Mouse (Mus musculus) hindbrain, postnatal 0 days (tissue): ENCODE measurements at regions not wholly inside any gene's neighbourhood (a gene's known extent, or its start where the extent isn't known, plus 50 kb on each side); places are given as distances from the start of the nearest gene placed in this dataset.
"Not testable (repeated sequence)": the region's sequence is repeated elsewhere in the genome, so short reads cannot be mapped to it uniquely, and the experiment has no call there.

Experiments used
- ATAC-seq: fragments of 200-750 bp; cut with Nextera tagmentation; 2 replicates; pipeline ENCODE4 v1.8.0; 2017; ENCODE audit warnings: mild to moderate bottlenecking, moderate TSS enrichment, moderate library complexity
- DNase-seq: peaks from one replicate; pipeline ENCODE4 v3.0.0-alpha.2; 2015; ENCODE audit warnings: low spot score
- H3K27ac ChIP-seq: fragments of 300-500 bp; sonication (generic); 2 replicates; pipeline ENCODE4 v1.5.1; 2014; ENCODE audit warnings: mild to moderate bottlenecking
- H3K27me3 ChIP-seq: fragments of 300-500 bp; sonication (generic); 2 replicates; pipeline ENCODE4 v1.6.1; 2014; ENCODE audit warnings: low read length, mixed read lengths; ENCODE audit not compliant: insufficient read depth
- H3K36me3 ChIP-seq: fragments of 300-500 bp; sonication (generic); 2 replicates; pipeline ENCODE4 v1.6.1; 2014; ENCODE audit warnings: low read length, mixed read lengths; ENCODE audit not compliant: insufficient read depth
- H3K4me1 ChIP-seq: fragments of 300-500 bp; sonication (generic); 2 replicates; pipeline ENCODE4 v1.6.1; 2014; ENCODE audit warnings: antibody characterized with exemption, low read length, mixed read lengths; ENCODE audit not compliant: insufficient read depth
- H3K4me2 ChIP-seq: fragments of 300-500 bp; sonication (generic); 2 replicates; pipeline ENCODE4 v1.6.1; 2014; ENCODE audit warnings: low read depth, mild to moderate bottlenecking, low read length, moderate library complexity, mixed read lengths
- H3K4me3 ChIP-seq: fragments of 300-500 bp; sonication (generic); 2 replicates; pipeline ENCODE4 v1.5.1; 2014; ENCODE audit warnings: low read length
- H3K9ac ChIP-seq: fragments of 300-500 bp; sonication (generic); replicated peaks from 2 replicates; pipeline ENCODE4 v1.6.1; 2014; ENCODE audit warnings: mild to moderate bottlenecking, low read length, moderate library complexity, mixed read lengths
- H3K9me3 ChIP-seq: fragments of 300-500 bp; sonication (generic); 2 replicates; pipeline ENCODE4 v1.6.1; 2016; ENCODE audit warnings: low read length, mixed read lengths
- CTCF ChIP-seq: IDR thresholded peaks from 2 replicates; pipeline ENCODE4 v1.5.1; 2016; ENCODE audit warnings: antibody characterized with exemption, control low read depth, low read depth
- WGBS: fragments of 180-500 bp; shearing (Covaris S2); extraction: QIAGEN DNeasy Blood & Tissue Kit; methylation state at CpG from one replicate; pipeline ENCODE4 v1.1.7; 2014; 5-methylcytosine and 5-hydroxymethylcytosine counted together

- no peak overlapping the region for H3K4me3 ChIP-seq
- H3K27ac ChIP-seq = no peak overlapping the region
- no peaks in the 10 kb centered on the region for H3K36me3 ChIP-seq
- 84% methylated on average over 1 of the region's 1 CpGs for WGBS
- no peak overlapping the region for H3K9ac ChIP-seq
- no peaks in the 10 kb centered on the region for H3K27me3 ChIP-seq
- DNase-seq = no peak
- no peak overlapping the region for H3K4me2 ChIP-seq
- no peaks in the 10 kb centered on the region for H3K4me1 ChIP-seq
- TF ChIP-seq CTCF = no peak
- ATAC-seq = no peak
- no peaks in the 10 kb centered on the region for H3K9me3 ChIP-seq
Measured at GRCm38 (mm10) chr13:18651658-18652057, 65.4 kb upstream of the Vps41 start.

DNA sequence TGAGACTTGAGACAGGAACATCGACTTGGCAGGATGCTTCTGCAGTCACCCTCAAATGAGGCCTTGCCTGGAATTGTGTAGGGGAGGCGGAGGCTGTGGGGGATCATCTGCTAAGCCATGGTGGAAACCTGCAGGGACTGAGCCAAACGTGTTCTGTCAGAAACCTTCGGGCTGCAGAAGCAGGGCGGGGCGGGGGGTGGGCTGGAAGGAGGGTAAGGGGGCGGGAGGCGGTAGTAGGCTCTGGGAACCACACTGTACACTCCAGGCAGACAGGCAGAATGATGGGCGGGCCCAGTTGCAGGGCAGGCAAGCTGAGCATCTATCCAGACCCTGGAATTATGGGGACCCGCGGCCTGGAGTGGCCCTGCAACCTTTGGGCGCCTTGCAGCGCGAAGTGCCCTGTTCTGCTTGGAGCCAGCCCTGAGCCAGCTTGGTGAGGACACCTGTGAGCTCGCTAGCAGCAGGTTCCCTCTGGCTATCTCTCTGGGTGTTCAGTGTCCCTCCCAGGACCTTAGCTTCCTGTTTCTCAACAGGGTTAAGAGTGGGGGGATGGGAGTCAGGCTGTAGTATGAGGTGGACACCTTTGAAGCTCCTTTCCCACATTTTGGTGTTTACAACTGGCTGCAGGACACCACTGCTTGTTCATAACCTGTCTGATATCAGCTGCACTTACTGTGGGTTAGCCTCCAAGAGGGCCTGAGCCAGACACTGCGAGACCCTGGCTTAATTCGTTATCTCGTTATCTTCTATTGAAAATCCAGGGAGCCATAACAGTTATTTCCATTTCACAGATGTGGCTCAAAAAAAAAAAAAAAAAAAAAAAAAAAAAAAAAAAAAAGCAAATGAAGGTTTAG, 102.1 kb upstream of the Vps41 start:
- Histone ChIP-seq H3K9me3 (no peaks in the 10 kb centered on the region), H3K4me3 (no peak overlapping the region), H3K27ac (no peak overlapping the region), H3K4me2 (peak overlapping the region; percentile 28), H3K4me1 (no peaks in the 10 kb centered on the region), H3K36me3 (no peaks in the 10 kb centered on the region), H3K27me3 (no peaks in the 10 kb centered on the region), H3K9ac (no peak overlapping the region)
- DNase-seq (peak; percentile 20), ATAC-seq (peak; percentile 64)
- no peak for TF ChIP-seq CTCF
- 25% methylated on average over 18 of the region's 18 CpGs for WGBS

DNA sequence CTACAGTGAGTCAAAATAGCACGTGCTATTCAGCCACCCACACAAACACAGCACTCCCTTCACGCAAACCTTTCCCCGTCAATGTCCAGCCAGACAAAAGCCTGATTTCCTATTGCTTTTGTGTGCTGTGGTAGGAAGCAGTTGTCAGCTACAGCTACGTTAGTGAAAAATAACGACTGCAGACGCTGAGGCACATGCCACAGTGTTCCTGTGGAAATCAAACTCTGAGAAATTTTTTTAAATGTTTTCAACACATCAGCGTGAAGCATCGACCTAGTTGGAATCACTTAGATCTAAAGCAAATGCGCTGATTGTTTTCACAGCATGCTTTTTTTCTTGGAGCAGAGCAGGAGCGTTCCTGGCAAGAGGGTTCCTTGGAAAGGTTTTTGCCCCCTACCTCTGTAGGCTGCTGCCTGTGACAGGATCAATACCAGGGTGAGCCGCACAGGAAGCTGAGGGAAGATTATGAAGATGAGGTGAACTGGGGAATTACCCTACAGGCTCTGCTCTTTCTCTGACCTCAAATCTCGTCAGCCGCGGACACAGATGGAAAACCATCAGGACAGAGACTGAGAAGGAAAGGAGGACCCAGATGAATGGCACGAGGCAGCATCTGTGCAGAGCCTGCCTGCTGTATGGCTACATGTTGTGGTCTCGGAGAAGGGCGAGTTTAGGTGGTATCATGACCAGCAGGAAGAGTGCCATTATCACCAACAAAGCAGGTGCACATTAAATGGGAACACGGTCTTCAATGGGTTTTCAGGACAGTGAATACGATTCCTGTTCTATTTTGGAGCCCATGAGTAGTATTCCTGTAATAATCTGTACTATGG, 136.2 kb upstream of the Vps41 start:
- no peak overlapping the region for H3K27ac ChIP-seq
- H3K9me3 ChIP-seq = no peaks in the 10 kb centered on the region
- TF ChIP-seq CTCF = no peak
- 29% methylated on average over 19 of the region's 19 CpGs for WGBS
- H3K9ac ChIP-seq = no peak overlapping the region
- DNase-seq = peak; percentile 31
- no peak overlapping the region for H3K4me3 ChIP-seq
- peaks cover 5% of the 10 kb centered on the region; the same call in 1 of the 2 replicates for H3K4me1 ChIP-seq
- no peaks in the 10 kb centered on the region for H3K36me3 ChIP-seq
- no peak; the same call in 1 of the 2 replicates for ATAC-seq
- H3K27me3 ChIP-seq = no peaks in the 10 kb centered on the region
- peak overlapping the region; percentile 32 for H3K4me2 ChIP-seq

GRCm38 (mm10) chr13:18576016-18576415, 141.1 kb upstream of the Vps41 start:
- ATAC-seq = no peak
- H3K4me1 ChIP-seq = peaks cover 2% of the 10 kb centered on the region; the same call in 1 of the 2 replicates
- DNase-seq = no peak
- 89% methylated on average over 4 of the region's 4 CpGs for WGBS
- H3K4me3 ChIP-seq = no peak overlapping the region
- H3K9me3 ChIP-seq = no peaks in the 10 kb centered on the region
- H3K4me2 ChIP-seq = no peak overlapping the region
- H3K36me3 ChIP-seq = no peaks in the 10 kb centered on the region
- no peak for TF ChIP-seq CTCF
- no peak overlapping the region for H3K9ac ChIP-seq
- no peak overlapping the region for H3K27ac ChIP-seq
- H3K27me3 ChIP-seq = no peaks in the 10 kb centered on the region

- H3K4me1 ChIP-seq = no peaks in the 10 kb centered on the region
- no peak overlapping the region for H3K4me3 ChIP-seq
- no peaks in the 10 kb centered on the region for H3K27me3 ChIP-seq
- no peak overlapping the region for H3K4me2 ChIP-seq
- no peaks in the 10 kb centered on the region for H3K36me3 ChIP-seq
- no peaks in the 10 kb centered on the region for H3K9me3 ChIP-seq
- DNase-seq (no peak), ATAC-seq (no peak)
- no peak overlapping the region for H3K9ac ChIP-seq
- H3K27ac ChIP-seq = no peak overlapping the region
- no peak for TF ChIP-seq CTCF
- 11% methylated on average over 5 of the region's 5 CpGs for WGBS
Measured at GRCm38 (mm10) chr13:18575599-18575998, 141.5 kb upstream of the Vps41 start.

DNA sequence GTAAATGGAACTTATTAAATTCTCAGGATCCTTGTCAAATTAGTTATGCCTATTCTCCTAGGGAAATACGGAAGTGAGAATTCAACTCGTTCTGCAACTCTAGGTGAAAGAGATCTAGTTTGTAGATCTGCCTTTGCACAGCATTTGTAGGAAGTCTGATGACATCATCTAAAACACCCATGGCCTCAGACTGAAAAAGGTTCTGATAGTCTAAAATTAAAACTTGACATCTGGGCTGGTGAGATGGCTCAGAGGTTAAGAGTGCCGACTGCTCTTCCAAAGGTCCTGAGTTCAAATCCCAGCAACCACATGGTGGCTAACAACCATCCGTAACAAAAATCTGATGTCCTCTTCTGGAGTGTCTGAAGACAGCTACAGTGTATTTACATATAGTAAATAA, 144.5 kb upstream of the Pou6f2 start:
- not testable (repeated sequence) for H3K36me3 ChIP-seq, DNase-seq, H3K4me3 ChIP-seq, H3K4me1 ChIP-seq, H3K4me2 ChIP-seq, H3K27ac ChIP-seq, H3K9ac ChIP-seq, ATAC-seq, H3K27me3 ChIP-seq, H3K9me3 ChIP-seq
- WGBS = 85% methylated on average over 4 of the region's 4 CpGs
